Mouse (Mus musculus) C2C12 (cell line): ENCODE data around the gene Slc38a11. TPM values are rescaled to one million over a fixed set of nuclear protein-coding genes. Genes with fewer than 3 reads are reported as not detected.

Experiments used
- H3K27me3 ChIP-seq: one replicate; pipeline ENCODE4 v1.6.1; 2011; ENCODE audit not compliant: control insufficient read depth, insufficient read depth, insufficient read length
- H3K36me3 ChIP-seq: one replicate; pipeline ENCODE4 v1.6.1; 2011; ENCODE audit not compliant: control insufficient read depth, insufficient read depth
- H3K4me3 ChIP-seq: one replicate; pipeline ENCODE4 v1.5.1; 2011; ENCODE audit warnings: mild to moderate bottlenecking, control low read depth; ENCODE audit not compliant: poor library complexity, insufficient read depth, severe bottlenecking
- H3K79me2 ChIP-seq: one replicate; pipeline ENCODE4 v1.6.1; 2011; ENCODE audit not compliant: control insufficient read depth, insufficient read depth
- H3K79me3 ChIP-seq: one replicate; pipeline ENCODE4 v1.6.1; 2011; ENCODE audit warnings: low read depth, control low read depth
- H3ac ChIP-seq: one replicate; pipeline ENCODE3; 2011; ENCODE audit warnings: low read depth; ENCODE audit not compliant: control insufficient read depth, insufficient read length
- CEBPB ChIP-seq: IDR thresholded peaks from one replicate; pipeline ENCODE4 v1.6.1; 2011; ENCODE audit warnings: low read depth, mild to moderate bottlenecking, control low read depth, moderate library complexity
- CTCF ChIP-seq: IDR thresholded peaks from one replicate; pipeline ENCODE4 v1.5.1; 2011; ENCODE audit not compliant: control insufficient read depth, insufficient read depth, insufficient read length
- FOSL1 ChIP-seq: IDR thresholded peaks from one replicate; pipeline ENCODE4 v1.8.0; 2011; ENCODE audit warnings: mild to moderate bottlenecking, low read length; ENCODE audit not compliant: poor library complexity, insufficient read depth, severe bottlenecking
- MAX ChIP-seq: IDR thresholded peaks from one replicate; pipeline ENCODE4 v1.6.1; 2011; ENCODE audit warnings: mild to moderate bottlenecking, control low read depth
- MYOD1 ChIP-seq: IDR thresholded peaks from one replicate; pipeline ENCODE4 v1.6.1; 2011; ENCODE audit warnings: low read depth; ENCODE audit not compliant: control insufficient read depth, insufficient read length
- MYOG ChIP-seq: IDR thresholded peaks from one replicate; pipeline ENCODE4 v1.6.1; 2011; ENCODE audit not compliant: control insufficient read depth, insufficient read length; ENCODE audit errors: extremely low read depth
- USF1 ChIP-seq: IDR thresholded peaks from one replicate; pipeline ENCODE4 v1.6.1; 2011; ENCODE audit warnings: low read depth, mild to moderate bottlenecking, control low read depth, moderate library complexity
- polyA plus RNA-seq: library from polyadenylated mRNA; unstranded; fragments of >200 nt; fragmentation: generic; extraction: Trizol; gene quantifications from one replicate; pipeline ENCODE4 v1.2.1, GENCODE M21; 2012; ENCODE audit warnings: missing spikeins

Slc38a11 gene
- polyA plus RNA-seq, 1 experiment = not detected

DNA sequence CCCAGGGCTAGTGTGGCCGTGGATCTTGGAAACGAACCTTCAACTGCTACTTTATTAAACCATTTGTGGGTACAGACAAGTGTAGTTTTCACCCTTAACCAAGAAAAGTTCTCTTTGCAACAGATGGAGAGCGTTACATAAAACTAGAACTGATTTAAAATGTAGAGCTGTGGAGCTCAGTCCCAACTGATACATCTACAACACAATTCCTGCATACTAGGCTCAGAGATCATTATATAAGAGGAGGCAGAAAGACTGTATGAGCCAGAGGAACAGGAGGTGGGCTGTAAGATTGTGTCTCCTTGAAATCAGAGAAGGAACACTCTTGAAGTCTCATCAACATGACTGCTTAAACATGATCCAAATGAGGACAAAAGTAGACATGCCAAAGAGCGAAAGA lies 9.2 kb upstream of the Slc38a11 start:
- TF ChIP-seq USF1 (no peak), MYOD1 (no peak), MYOG (no peak), MAX (no peak), CTCF (no peak), FOSL1 (no peak), CEBPB (no peak)
- Histone ChIP-seq H3K4me3 (no peak overlapping the region), H3ac (no peak overlapping the region), H3K79me3 (no peaks in the 10 kb centered on the region), H3K36me3 (no peaks in the 10 kb centered on the region), H3K79me2 (no peaks in the 10 kb centered on the region), H3K27me3 (no peaks in the 10 kb centered on the region)

DNA sequence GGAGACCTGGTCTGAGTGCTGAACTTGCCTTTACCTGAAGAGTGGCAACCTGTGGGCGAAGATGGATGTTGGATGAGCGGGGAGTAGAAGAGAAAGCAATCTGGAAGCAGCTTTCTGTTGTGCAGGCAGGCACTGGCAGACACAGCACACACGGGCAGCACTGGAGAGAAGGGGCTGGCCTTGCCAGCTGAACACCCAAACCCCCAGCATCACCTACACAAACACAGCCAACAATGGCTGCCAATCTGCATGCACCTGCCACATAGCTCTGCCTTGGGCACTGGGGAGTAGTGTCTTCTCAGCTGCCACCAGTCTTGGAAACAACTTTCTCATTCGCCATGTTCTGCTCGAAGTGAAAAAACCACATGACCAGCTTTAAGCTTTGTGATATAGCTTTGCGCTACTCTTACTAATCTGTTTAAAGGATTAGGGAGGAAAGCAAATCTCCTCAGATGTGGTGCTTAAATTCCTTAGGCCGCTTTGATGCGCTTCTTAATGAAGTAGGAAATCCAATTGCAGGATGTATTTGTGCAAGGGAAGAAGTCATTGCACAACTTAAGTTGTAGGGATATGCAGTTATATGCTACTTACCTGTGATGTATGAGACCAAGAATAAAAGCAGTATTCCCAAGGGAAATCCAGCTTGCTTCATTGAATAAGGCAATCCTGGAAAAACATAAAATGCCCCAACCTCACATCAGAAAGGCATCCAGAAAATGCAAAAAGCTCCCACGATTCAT lies 2.9 kb downstream of the Slc38a11 start:
- no peaks in the 10 kb centered on the region for H3K36me3 ChIP-seq
- no peak overlapping the region for H3ac ChIP-seq
- H3K4me3 ChIP-seq = no peak overlapping the region
- no peaks in the 10 kb centered on the region for H3K79me2 ChIP-seq
- TF ChIP-seq CEBPB = no peak
- TF ChIP-seq MYOD1 = no peak
- TF ChIP-seq CTCF = no peak
- TF ChIP-seq USF1 = no peak
- no peak for TF ChIP-seq FOSL1
- no peak for TF ChIP-seq MAX
- no peak for TF ChIP-seq MYOG
- no peaks in the 10 kb centered on the region for H3K79me3 ChIP-seq
- no peaks in the 10 kb centered on the region for H3K27me3 ChIP-seq

DNA sequence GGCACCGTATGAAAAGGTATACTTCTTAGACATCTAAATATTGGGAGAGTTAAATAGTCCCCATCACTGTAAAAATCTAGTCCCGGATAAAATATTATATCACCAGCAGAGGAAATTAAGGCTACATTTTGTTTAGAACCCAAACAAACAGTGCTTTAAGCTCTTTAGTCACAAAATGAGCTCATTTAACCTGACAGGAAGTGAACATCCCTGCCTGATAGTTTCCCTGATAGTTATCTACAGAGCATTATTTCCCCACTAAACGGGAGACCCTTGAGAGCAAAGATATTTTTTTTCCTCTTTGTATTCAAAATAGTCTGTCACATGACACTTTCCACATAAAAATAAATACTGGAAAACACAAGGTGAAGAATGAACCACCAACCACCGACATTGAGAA lies 16.5 kb downstream of the Slc38a11 start:
- Histone ChIP-seq H3K36me3 (no peaks in the 10 kb centered on the region), H3K79me2 (no peaks in the 10 kb centered on the region), H3K27me3 (no peaks in the 10 kb centered on the region), H3K79me3 (no peaks in the 10 kb centered on the region), H3ac (no peak overlapping the region), H3K4me3 (no peak overlapping the region)
- TF ChIP-seq CTCF = no peak

DNA sequence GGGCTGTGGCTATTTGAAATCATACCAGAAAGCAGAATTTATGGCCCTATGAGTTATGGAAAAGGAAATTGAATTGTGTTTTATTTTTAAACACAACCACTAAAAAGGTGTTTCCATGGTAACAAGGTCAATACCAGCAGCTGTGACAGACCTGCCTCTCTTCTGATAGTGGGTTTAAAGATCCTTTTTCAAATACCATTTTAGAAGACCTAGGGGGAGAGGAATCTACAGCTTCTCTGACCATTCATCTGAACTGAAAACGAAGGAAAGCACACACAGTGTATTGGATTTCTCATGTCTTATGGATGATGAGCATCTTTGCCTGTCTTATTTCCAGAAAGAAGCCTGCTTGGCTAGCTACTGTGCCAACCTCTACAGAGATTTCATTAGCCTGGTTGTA lies 16.9 kb downstream of the Slc38a11 start:
- no peaks in the 10 kb centered on the region for H3K79me3 ChIP-seq
- no peaks in the 10 kb centered on the region for H3K79me2 ChIP-seq
- TF ChIP-seq CTCF (no peak), MAX (no peak), FOSL1 (no peak), MYOG (no peak), MYOD1 (no peak), CEBPB (no peak), USF1 (no peak)
- no peaks in the 10 kb centered on the region for H3K27me3 ChIP-seq
- H3K36me3 ChIP-seq = no peaks in the 10 kb centered on the region
- no peak overlapping the region for H3K4me3 ChIP-seq
- H3ac ChIP-seq = no peak overlapping the region

DNA sequence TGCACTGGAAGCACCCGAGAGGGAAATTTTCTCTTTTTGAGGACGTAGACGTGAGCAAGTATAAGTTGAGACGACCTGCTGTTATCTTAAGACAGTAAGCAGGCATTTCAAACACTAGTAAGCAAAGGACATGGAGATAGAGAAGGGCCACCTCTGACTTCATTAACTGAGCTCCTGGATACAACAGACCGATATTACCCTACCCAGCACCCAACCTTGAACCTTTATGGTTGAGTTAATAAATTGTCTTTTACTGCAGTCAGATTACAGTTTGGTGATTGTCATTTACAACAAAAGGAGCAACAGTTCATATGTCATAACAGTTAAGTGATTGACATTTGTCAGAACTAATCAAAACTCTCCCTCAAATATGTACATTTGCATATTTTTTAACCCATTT lies 17.8 kb downstream of the Slc38a11 start:
- no peak overlapping the region for H3ac ChIP-seq
- no peak overlapping the region for H3K4me3 ChIP-seq
- no peaks in the 10 kb centered on the region for H3K79me2 ChIP-seq
- H3K79me3 ChIP-seq = no peaks in the 10 kb centered on the region
- H3K36me3 ChIP-seq = no peaks in the 10 kb centered on the region
- TF ChIP-seq CEBPB (no peak), CTCF (no peak), USF1 (no peak)
- no peaks in the 10 kb centered on the region for H3K27me3 ChIP-seq

DNA sequence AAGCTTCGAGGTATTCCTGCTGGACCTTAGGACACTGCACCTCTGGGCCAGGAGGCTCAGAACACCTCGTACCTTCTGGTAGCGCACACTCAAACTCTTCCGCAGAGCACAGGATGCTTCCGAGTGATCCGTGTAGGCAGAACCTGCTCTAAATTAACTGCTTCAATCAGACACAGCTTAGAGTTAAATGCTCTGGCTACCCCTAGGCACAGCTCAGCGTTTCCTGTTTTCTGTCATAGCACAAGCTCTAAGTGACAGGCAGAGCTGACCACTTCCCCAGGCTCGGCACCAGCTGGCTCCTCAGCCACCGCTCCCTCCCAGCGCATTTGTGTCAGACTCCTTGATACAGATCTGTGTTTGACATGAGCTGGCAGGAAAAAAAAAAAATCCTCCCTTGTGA lies 21.8 kb downstream of the Slc38a11 start:
- Histone ChIP-seq H3K79me3 (no peaks in the 10 kb centered on the region), H3ac (no peak overlapping the region), H3K4me3 (no peak overlapping the region), H3K36me3 (no peaks in the 10 kb centered on the region), H3K27me3 (no peaks in the 10 kb centered on the region), H3K79me2 (no peaks in the 10 kb centered on the region)
- TF ChIP-seq MAX (no peak), USF1 (no peak), MYOG (no peak), FOSL1 (no peak), MYOD1 (no peak), CTCF (no peak), CEBPB (no peak)
